Mouse (Mus musculus): ENCODE measurements around the gene Gm21149. TPM values are rescaled to one million over a fixed set of nuclear protein-coding genes. Genes with fewer than 3 reads are reported as not detected.
"Not testable (repeated sequence)": the region's sequence is repeated elsewhere in the genome, so short reads cannot be mapped to it uniquely, and the experiment has no call there.

The Gm21149 gene
- total RNA-seq, 2 experiments from 2014 or later = not detected

DNA sequence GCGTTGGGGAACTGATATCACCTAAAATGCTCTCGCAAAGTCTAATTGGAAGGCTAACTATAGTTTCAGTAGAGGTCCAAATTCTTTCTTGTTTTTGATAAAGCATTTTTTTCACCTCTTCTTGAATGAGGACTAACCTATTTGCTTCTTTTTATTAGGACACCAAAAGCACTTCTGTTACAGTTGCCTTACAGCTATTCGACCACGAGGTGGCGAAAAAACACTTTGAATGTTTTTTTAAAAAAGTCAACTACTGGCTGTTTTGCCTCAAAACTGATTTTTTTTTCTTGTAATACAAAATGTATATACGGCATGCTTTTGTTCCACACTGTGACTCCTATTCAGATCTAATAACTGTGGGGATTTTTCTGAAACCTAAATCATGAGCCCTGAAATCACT, 8.6 kb downstream of the Gm21149 start:
- intact Hi-C loops (cut with DNase I); DNase-seq (ENCODE audit: low spot score in 2 of 2): not testable (repeated sequence)

DNA sequence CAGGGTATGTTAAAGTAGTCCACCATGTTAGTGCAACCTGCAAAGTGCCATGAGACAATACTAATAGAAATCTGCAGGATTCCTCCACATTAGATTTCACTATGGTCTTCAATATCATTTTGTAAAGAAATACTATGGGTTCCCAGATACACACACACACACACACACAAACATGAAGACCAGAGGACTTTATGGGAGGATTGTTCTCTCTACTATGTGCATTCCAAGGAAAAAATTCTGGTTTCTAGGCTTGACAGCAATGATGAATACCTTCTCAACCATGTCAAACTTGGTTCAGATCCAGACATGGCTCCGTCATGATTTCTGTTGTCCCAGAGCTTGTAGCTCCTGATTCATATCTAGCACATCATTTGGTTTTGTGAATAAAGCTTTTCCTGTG, 10.1 kb downstream of the Gm21149 start:
- DNase-seq (ENCODE audit: low spot score in 2 of 2); intact Hi-C loops (cut with DNase I): not testable (repeated sequence)

DNA sequence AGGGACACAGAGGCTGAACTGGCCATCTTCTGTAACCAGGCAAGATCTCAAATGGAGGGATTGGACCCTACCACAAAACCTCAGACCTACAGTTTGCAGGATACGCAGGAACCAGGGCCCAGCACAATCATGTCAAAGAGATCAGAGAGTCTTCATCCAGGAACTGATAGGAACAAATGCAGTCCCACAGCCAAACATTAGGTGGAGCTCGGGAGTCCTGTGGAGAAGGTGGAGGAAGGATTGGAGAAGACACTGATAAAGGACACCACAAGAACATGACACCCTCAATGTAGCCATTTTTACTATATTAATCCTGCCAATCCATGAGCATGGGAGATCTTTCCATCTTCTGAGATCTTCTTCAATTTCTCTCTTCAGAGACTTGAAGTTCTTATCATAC, 12.8 kb downstream of the Gm21149 start:
- not testable (repeated sequence) for DNase-seq (ENCODE audit: low spot score in 2 of 2)

DNA sequence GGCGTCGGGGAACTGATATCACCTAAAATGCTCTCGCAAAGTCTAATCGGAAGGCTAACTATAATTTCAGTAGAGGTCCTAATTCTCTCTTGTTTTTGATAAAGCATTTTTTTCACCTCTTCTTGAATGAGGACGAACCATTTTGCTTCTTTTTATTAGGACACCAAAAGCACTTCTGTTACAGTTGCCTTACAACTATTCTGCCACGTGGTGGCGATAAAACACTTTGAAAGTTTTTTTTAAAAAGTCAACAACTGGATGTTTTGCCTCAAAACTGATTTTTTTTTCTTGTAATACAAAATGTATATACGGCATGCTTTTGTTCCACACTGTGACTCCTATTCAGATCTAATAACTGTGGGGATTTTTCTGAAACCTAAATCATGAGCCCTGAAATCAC, 14.7 kb downstream of the Gm21149 start:
- intact Hi-C loops (cut with DNase I); DNase-seq (ENCODE audit: low spot score in 2 of 2): not testable (repeated sequence)

More for the DNA sequence above, 12.8 kb downstream of the Gm21149 start:
- intact Hi-C loops (cut with DNase I) = not testable (repeated sequence)

DNA sequence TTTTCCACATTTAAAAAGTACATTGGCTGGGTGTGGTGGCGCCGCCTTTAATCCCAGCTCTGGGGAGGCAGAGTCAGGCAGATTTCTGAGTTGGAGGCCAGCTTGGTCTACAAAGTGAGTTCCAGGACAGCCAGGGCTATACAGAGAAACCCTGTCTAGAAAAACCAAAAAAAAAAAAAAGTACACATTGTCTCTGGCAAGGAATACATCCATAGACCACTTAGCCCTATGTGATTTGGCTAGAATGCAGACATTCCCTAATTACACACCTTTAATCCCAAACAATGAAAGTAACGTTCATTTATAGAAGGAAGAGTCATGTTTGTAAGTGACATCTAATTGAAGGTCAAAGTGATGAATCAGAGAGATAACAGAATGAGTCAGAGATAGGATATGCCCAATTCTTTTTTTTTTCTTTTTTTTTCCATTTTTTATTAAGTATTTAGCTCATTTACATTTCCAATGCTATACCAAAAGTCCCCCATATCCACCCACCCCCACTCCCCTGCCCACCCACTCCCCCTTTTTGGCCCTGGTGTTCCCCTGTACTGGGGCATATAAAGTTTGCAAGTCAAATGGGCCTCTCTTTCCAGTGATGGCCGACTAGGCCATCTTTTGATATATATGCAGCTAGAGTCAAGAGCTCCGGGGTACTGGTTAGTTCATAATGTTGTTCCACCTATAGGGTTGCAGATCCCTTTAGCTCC, 18.3 kb downstream of the Gm21149 start:
- DNase-seq (ENCODE audit: low spot score in 2 of 2); intact Hi-C loops (cut with DNase I): not testable (repeated sequence)

Other genes with a start within 250 kb of the Gm21149 start
- not detected for gene Gm21190, start 52.7 kb upstream of the Gm21149 start, total RNA-seq (2021)
- gene Gm21083, start 100.8 kb upstream of the Gm21149 start, total RNA-seq (2021) = not detected
- not detected for gene Speer4d, start 142.5 kb upstream of the Gm21149 start, total RNA-seq (2021)
- not detected for gene 4930572O03Rik, start 180.5 kb upstream of the Gm21149 start, total RNA-seq (2021)
- not detected for gene Speer4c, start 237.7 kb upstream of the Gm21149 start, total RNA-seq (2021)

Measured in left cerebral cortex, postnatal 36 days (tissue).